Comparison of ENCODE assay signal across 10 mouse cellular contexts in genomic region chr5:31194486-31195485, GRCm38 (mm10). TPM values are rescaled to one million over a fixed set of nuclear protein-coding genes. Genes with fewer than 3 reads are reported as not detected.
A peak's percentile ranks its signal among the peaks of the same experiment; 100 is the strongest.
DNase-seq lines count a peak whose midpoint lies in the region; ATAC-seq lines count a peak whose summit lies in the region.
"Had no signal": no experiment of that assay in that cellular context is flagged by ENCODE, and none has a peak within 500 bp of the region (broad histone marks: within the 10 kb centered on the region; RNA-seq: fewer than 3 reads in every experiment).

No protein-coding gene starts in this region.

- H3K4me1 ChIP-seq in heart, embryonic 16.5 days (ENCODE audit: control insufficient read depth, insufficient read depth, low read length) = peaks cover 16% of the 10 kb centered on the region
- peaks cover 23% of the 10 kb centered on the region for H3K4me1 ChIP-seq in embryonic facial prominence, embryonic 10.5 days
- peaks cover 15% of the 10 kb centered on the region for H3K4me1 ChIP-seq in intestine, embryonic 14.5 days (replicated peaks; ENCODE audit: control insufficient read depth, insufficient read depth, low read length)
- H3K4me1 ChIP-seq in midbrain, embryonic 15.5 days = peaks cover 24% of the 10 kb centered on the region

- peaks cover 60% of the 10 kb centered on the region for H3K36me3 ChIP-seq in heart, embryonic 16.5 days (ENCODE audit: control insufficient read depth, insufficient read depth)
- H3K36me3 ChIP-seq in embryonic facial prominence, embryonic 10.5 days (replicated peaks) = peaks cover 73% of the 10 kb centered on the region
- peaks cover 67% of the 10 kb centered on the region for H3K36me3 ChIP-seq in intestine, embryonic 14.5 days (ENCODE audit: control insufficient read depth, insufficient read depth, low read length)
- H3K36me3 ChIP-seq in midbrain, embryonic 15.5 days (replicated peaks) = peaks cover 62% of the 10 kb centered on the region

- WGBS in heart, embryonic 16.5 days = 91% methylated on average over 16 of the region's 16 CpGs
- WGBS in embryonic facial prominence, embryonic 10.5 days = 91% methylated on average over 16 of the region's 16 CpGs
- WGBS in intestine, embryonic 14.5 days = 89% methylated on average over 16 of the region's 16 CpGs
- WGBS in midbrain, embryonic 15.5 days = 94% methylated on average over 16 of the region's 16 CpGs

- peak overlapping the region; percentile 98 for H3K4me3 ChIP-seq in heart, embryonic 16.5 days (ENCODE audit: low read length)
- peak overlapping the region; percentile 87 for H3K4me3 ChIP-seq in embryonic facial prominence, embryonic 10.5 days
- H3K4me3 ChIP-seq in intestine, embryonic 14.5 days (ENCODE audit: low read depth, low read length) = no peak overlapping the region
- peak overlapping the region; percentile 95; the same call in 1 of the 2 replicates for H3K4me3 ChIP-seq in midbrain, embryonic 15.5 days

- no peak for DNase-seq in heart, postnatal 36 days
- no peak for DNase-seq in embryonic facial prominence, embryonic 10.5 days (ENCODE audit: low spot score)
- DNase-seq in intestine, embryonic 14.5 days (ENCODE audit: low spot score) = peak; percentile 32
- no peak for DNase-seq in layer of hippocampus, adult 11-12 months (ENCODE audit: low spot score)
- no peak for DNase-seq in urinary bladder, postnatal 4 days (ENCODE audit: low spot score in 2 of 2)
- DNase-seq in cerebellum, postnatal 4 days (ENCODE audit: low spot score in 2 of 2) = no peak
- DNase-seq: kidney, postnatal 36 days had no signal

- peak overlapping the region; percentile 95 for H3K4me2 ChIP-seq in heart, embryonic 16.5 days (ENCODE audit: low read depth, low read length)
- H3K4me2 ChIP-seq in intestine, embryonic 14.5 days (ENCODE audit: low read length) = peak overlapping the region; percentile 83
- peak overlapping the region; percentile 92; the same call in 1 of the 2 replicates for H3K4me2 ChIP-seq in midbrain, embryonic 15.5 days

- peak overlapping the region; percentile 77; the same call in 1 of the 2 replicates for H3K9ac ChIP-seq in heart, embryonic 16.5 days (ENCODE audit: low read length)
- no peak overlapping the region for H3K9ac ChIP-seq in intestine, embryonic 14.5 days (ENCODE audit: low read length)
- H3K9ac ChIP-seq in midbrain, embryonic 15.5 days = no peak overlapping the region

- intact Hi-C loops in heart, postnatal 36 days (cut with DNase I) = loop anchor here (5.0 kb wide), 1 partner anchor 98 kb away; the partner anchor contains the start of gene Ift172

- no peaks in the 10 kb centered on the region for H3K9me3 ChIP-seq in heart, embryonic 16.5 days (replicated peaks; ENCODE audit: control insufficient read depth, low read length)
- no peaks in the 10 kb centered on the region for H3K9me3 ChIP-seq in embryonic facial prominence, embryonic 10.5 days
- H3K9me3 ChIP-seq in intestine, embryonic 14.5 days (ENCODE audit: control insufficient read depth, low read length) = no peaks in the 10 kb centered on the region
- H3K9me3 ChIP-seq in midbrain, embryonic 15.5 days = no peaks in the 10 kb centered on the region

- H3K27me3 ChIP-seq in heart, embryonic 16.5 days (ENCODE audit: control insufficient read depth, insufficient read depth, low read length) = no peaks in the 10 kb centered on the region
- no peaks in the 10 kb centered on the region for H3K27me3 ChIP-seq in embryonic facial prominence, embryonic 10.5 days (replicated peaks; ENCODE audit: low read depth, poor library complexity, severe bottlenecking)
- H3K27me3 ChIP-seq in intestine, embryonic 14.5 days (replicated peaks; ENCODE audit: control insufficient read depth, insufficient read depth, low read length) = no peaks in the 10 kb centered on the region
- H3K27me3 ChIP-seq in midbrain, embryonic 15.5 days (replicated peaks) = no peaks in the 10 kb centered on the region
- H3K27me3 ChIP-seq: Patski had no signal

- H3K27ac ChIP-seq in heart, embryonic 16.5 days (ENCODE audit: low read length) = no peak overlapping the region
- H3K27ac ChIP-seq in embryonic facial prominence, embryonic 10.5 days (replicated peaks) = no peak overlapping the region
- no peak overlapping the region for H3K27ac ChIP-seq in intestine, embryonic 14.5 days (ENCODE audit: low read depth)
- no peak overlapping the region for H3K27ac ChIP-seq in midbrain, embryonic 15.5 days

- no peak for ATAC-seq in heart, embryonic 16.5 days (replicated peaks; ENCODE audit: extremely low read depth, insufficient read depth, low FRiP score)
- no peak for ATAC-seq in intestine, embryonic 14.5 days (replicated peaks; ENCODE audit: low FRiP score, low TSS enrichment, low read depth)
- no peak for ATAC-seq in midbrain, embryonic 15.5 days (replicated peaks)
- ATAC-seq: Patski had no signal

RNA-seq across cellular contexts. Expression of gene Eif2b4, which starts 1.6 kb away (rescaled TPM):
- 61.4 and 73.3 TPM in 2 replicates for polyA plus RNA-seq in heart, embryonic 16.5 days (2015; fragmentation: Nextera tagmentation; extraction: Ambion mirVana)
- total RNA-seq in heart, postnatal 36 days (2021) = 10 to 100 TPM; 49.7 to 55.9 TPM
- polyA plus RNA-seq in embryonic facial prominence, embryonic 10.5 days (2016; fragmentation: Nextera tagmentation; extraction: Ambion mirVana) = 81.4 and 91.1 TPM in 2 replicates
- 63.6 and 65.0 TPM in 2 replicates for polyA plus RNA-seq in intestine, embryonic 14.5 days (2014; fragmentation: Nextera tagmentation; extraction: Ambion mirVana)
- 85.0 and 92.1 TPM in 2 replicates for polyA plus RNA-seq in midbrain, embryonic 15.5 days (2015; fragmentation: Nextera tagmentation; extraction: Ambion mirVana)

RNA-seq across cellular contexts. Expression of gene Snx17, which starts 1.8 kb away (rescaled TPM):
- polyA plus RNA-seq in heart, embryonic 16.5 days (2015; fragmentation: Nextera tagmentation; extraction: Ambion mirVana) = 113 and 122 TPM in 2 replicates
- total RNA-seq in heart, postnatal 36 days (2021) = 10 to 100 TPM; 61.8 to 64.6 TPM
- polyA plus RNA-seq in embryonic facial prominence, embryonic 10.5 days (2016; fragmentation: Nextera tagmentation; extraction: Ambion mirVana) = 125 and 127 TPM in 2 replicates
- polyA plus RNA-seq in intestine, embryonic 14.5 days (2014; fragmentation: Nextera tagmentation; extraction: Ambion mirVana) = 127 and 134 TPM in 2 replicates
- polyA plus RNA-seq in midbrain, embryonic 15.5 days (2015; fragmentation: Nextera tagmentation; extraction: Ambion mirVana) = 125 and 126 TPM in 2 replicates

RNA-seq across cellular contexts. Expression of gene Zfp513, which starts 7.3 kb away (rescaled TPM):
- polyA plus RNA-seq in heart, embryonic 16.5 days (2015; fragmentation: Nextera tagmentation; extraction: Ambion mirVana) = 6.2 and 6.5 TPM in 2 replicates
- 10 to 100 TPM in 1 of 2 experiments, 1 to 10 TPM in 1; 7.9 to 10.3 TPM for total RNA-seq in heart, postnatal 36 days (2021)
- 11.4 and 12.3 TPM in 2 replicates for polyA plus RNA-seq in embryonic facial prominence, embryonic 10.5 days (2016; fragmentation: Nextera tagmentation; extraction: Ambion mirVana)
- polyA plus RNA-seq in intestine, embryonic 14.5 days (2014; fragmentation: Nextera tagmentation; extraction: Ambion mirVana) = 5.1 and 5.2 TPM in 2 replicates
- 17.0 and 19.4 TPM in 2 replicates for polyA plus RNA-seq in midbrain, embryonic 15.5 days (2015; fragmentation: Nextera tagmentation; extraction: Ambion mirVana)

RNA-seq across cellular contexts. Expression of gene Gtf3c2, which starts 14.8 kb away (rescaled TPM):
- polyA plus RNA-seq in heart, embryonic 16.5 days (2015; fragmentation: Nextera tagmentation; extraction: Ambion mirVana) = 39.7 and 46.4 TPM in 2 replicates
- 10 to 100 TPM; 31.0 to 31.4 TPM for total RNA-seq in heart, postnatal 36 days (2021)
- 123 and 124 TPM in 2 replicates for polyA plus RNA-seq in embryonic facial prominence, embryonic 10.5 days (2016; fragmentation: Nextera tagmentation; extraction: Ambion mirVana)
- polyA plus RNA-seq in intestine, embryonic 14.5 days (2014; fragmentation: Nextera tagmentation; extraction: Ambion mirVana) = 70.3 and 74.9 TPM in 2 replicates
- 72.3 and 73.6 TPM in 2 replicates for polyA plus RNA-seq in midbrain, embryonic 15.5 days (2015; fragmentation: Nextera tagmentation; extraction: Ambion mirVana)

RNA-seq across cellular contexts. Expression of gene Gm29609, which starts 15.1 kb away (rescaled TPM):
- 0.63 and 1.3 TPM in 2 replicates for polyA plus RNA-seq in heart, embryonic 16.5 days (2015; fragmentation: Nextera tagmentation; extraction: Ambion mirVana)
- total RNA-seq in heart, postnatal 36 days (2021) = 1 to 10 TPM in 1 of 2 experiments, under 1 TPM in 1; 0.68 to 1.6 TPM
- 1.5 TPM in 2 replicates for polyA plus RNA-seq in embryonic facial prominence, embryonic 10.5 days (2016; fragmentation: Nextera tagmentation; extraction: Ambion mirVana)
- polyA plus RNA-seq in intestine, embryonic 14.5 days (2014; fragmentation: Nextera tagmentation; extraction: Ambion mirVana) = 1.3 TPM in 2 replicates
- 1.7 TPM in 2 replicates for polyA plus RNA-seq in midbrain, embryonic 15.5 days (2015; fragmentation: Nextera tagmentation; extraction: Ambion mirVana)
